Mouse (Mus musculus) G1E (cell line): ENCODE measurements around the gene Ccn6.

Experiments
- CTCF ChIP-seq: IDR thresholded peaks from 2 replicates; pipeline ENCODE4 v1.5.1; 2012; ENCODE audit warnings: low read depth, low read length, inconsistent platforms, mixed read lengths
- GATA1 ChIP-seq: IDR thresholded peaks from 2 replicates; pipeline ENCODE4 v1.6.1; 2012; ENCODE audit warnings: borderline replicate concordance, low read length, inconsistent platforms, mixed read lengths
- POLR2AphosphoS5 ChIP-seq: IDR thresholded peaks from 2 replicates; pipeline ENCODE4 v1.6.1; 2012; ENCODE audit warnings: low read depth, low read length, inconsistent platforms; ENCODE audit not compliant: insufficient replicate concordance
- TAL1 ChIP-seq: conservative IDR thresholded peaks from 2 replicates; pipeline ENCODE4 v1.6.1; 2012; ENCODE audit warnings: low read depth, low read length, inconsistent platforms, mixed read lengths

DNA sequence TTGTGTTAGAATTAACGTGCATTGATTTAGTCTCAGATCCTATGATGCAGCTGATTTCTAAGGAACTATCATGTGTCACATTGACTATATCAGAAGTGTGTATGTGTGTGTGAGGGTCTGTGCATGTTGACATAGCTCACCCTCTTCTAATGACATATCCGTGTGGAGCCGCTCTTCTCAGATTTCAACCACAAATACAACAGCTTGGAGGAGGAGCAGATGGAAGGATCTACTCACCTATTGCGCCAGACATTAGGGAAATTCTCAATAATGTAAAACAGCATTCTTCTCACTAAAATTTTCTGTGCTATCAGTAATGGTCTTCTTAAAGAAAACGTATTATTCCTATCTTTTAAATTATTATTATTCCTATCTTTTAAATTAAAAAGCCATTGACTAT lies 6.9 kb downstream of the Ccn6 start:
- no peak for TF ChIP-seq CTCF
- no peak for TF ChIP-seq GATA1
- TF ChIP-seq TAL1: no peak
- TF ChIP-seq POLR2AphosphoS5: no peak
